Mouse (Mus musculus) midbrain, embryonic 13.5 days (tissue): Measurements from ENCODE around the gene Cxcr5. TPM values are rescaled to one million over a fixed set of nuclear protein-coding genes. Genes with fewer than 3 reads are reported as not detected.

Experiments
- ATAC-seq: fragments of 200-750 bp; cut with Nextera tagmentation; 2 replicates; pipeline ENCODE4 v1.8.0; 2017; ENCODE audit warnings: mild to moderate bottlenecking, moderate TSS enrichment, moderate library complexity
- H3K27ac ChIP-seq: fragments of 300-500 bp; sonication (generic); 2 replicates; pipeline ENCODE4 v1.5.1; 2015; ENCODE audit warnings: inconsistent platforms, mild to moderate bottlenecking, moderate library complexity
- H3K27me3 ChIP-seq: fragments of 300-500 bp; sonication (generic); 2 replicates; pipeline ENCODE4 v1.6.1; 2015; ENCODE audit warnings: mild to moderate bottlenecking, inconsistent platforms
- H3K36me3 ChIP-seq: fragments of 300-500 bp; sonication (generic); 2 replicates; pipeline ENCODE4 v1.6.1; 2015; ENCODE audit warnings: mild to moderate bottlenecking, inconsistent platforms
- H3K4me1 ChIP-seq: fragments of 300-500 bp; sonication (generic); replicated peaks from 2 replicates; pipeline ENCODE4 v1.6.1; 2015; ENCODE audit warnings: inconsistent platforms
- H3K4me2 ChIP-seq: fragments of 300-500 bp; sonication (generic); replicated peaks from 2 replicates; pipeline ENCODE4 v1.6.1; 2015; ENCODE audit warnings: moderate library complexity, mild to moderate bottlenecking, inconsistent platforms
- H3K4me3 ChIP-seq: fragments of 300-500 bp; sonication (generic); replicated peaks from 2 replicates; pipeline ENCODE4 v1.5.1; 2015; ENCODE audit warnings: mild to moderate bottlenecking, inconsistent platforms
- H3K9ac ChIP-seq: fragments of 300-500 bp; sonication (generic); replicated peaks from 2 replicates; pipeline ENCODE4 v1.6.1; 2015; ENCODE audit warnings: mild to moderate bottlenecking, inconsistent platforms
- H3K9me3 ChIP-seq: fragments of 300-500 bp; sonication (generic); 2 replicates; pipeline ENCODE4 v1.6.1; 2016; ENCODE audit warnings: mild to moderate bottlenecking, inconsistent platforms
- WGBS: fragments of 180-500 bp; shearing (Covaris S2); methylation state at CpG from one replicate; pipeline ENCODE4 v1.1.7; 2015; 5-methylcytosine and 5-hydroxymethylcytosine counted together
- polyA plus RNA-seq: library from polyadenylated mRNA; unstranded; fragments of >200 nt; fragmentation: Nextera tagmentation; extraction: Ambion mirVana; gene quantifications from 2 replicates; pipeline ENCODE4 v1.2.1, GENCODE M21; 2015

The Cxcr5 gene
- polyA plus RNA-seq, 1 experiment from 2014 or later: not detected

DNA sequence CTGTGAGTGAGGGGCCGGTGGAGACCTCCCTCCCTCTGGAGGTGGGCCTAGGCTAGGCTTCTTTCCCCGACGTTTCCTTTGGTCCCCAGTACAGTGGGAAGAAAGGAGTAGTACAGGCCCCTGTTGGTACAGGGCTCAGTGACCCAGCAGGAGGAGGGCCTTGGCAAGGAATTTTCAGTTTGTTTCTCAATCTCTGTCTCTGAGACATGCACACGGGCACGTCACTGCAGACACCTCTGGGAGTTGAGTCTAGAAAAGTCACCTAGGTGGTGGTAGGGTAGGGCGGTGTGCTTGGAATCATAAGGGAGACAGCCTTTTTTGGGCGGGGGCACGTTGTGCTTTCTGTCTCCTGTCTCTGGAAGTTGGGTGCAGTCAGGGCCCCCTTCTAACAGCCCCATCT lies 73.3 kb downstream of the Cxcr5 start:
- WGBS: 17% methylated on average over 8 of the region's 8 CpGs
- 0 out of 2 replicates have a peak overlapping the region, but pooled peaks have one; percentile 98 for H3K4me3 ChIP-seq
- ATAC-seq: no peak; the same call in 1 of the 2 replicates

DNA sequence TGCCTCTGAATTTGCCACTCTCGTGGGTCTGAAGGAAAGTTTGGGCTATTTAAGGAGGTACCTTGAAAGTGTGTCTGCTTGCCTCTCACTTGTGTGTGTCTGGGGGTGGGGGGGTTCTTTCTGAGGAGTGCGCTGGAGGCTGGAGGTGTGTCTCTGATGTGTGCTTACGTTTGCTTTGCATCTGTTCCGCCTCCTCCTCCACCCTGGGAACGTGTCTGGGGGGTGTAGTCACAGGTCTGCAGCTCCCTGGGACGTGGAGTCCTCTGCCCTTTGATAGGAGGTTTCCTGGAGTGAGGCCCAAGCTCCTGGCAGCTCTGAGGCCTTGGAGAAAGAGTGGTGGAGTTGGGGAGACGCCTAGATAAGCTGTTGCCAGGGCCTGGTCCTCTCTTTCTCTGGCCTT lies 74.2 kb downstream of the Cxcr5 start:
- Histone ChIP-seq H3K9me3 (no peaks in the 10 kb centered on the region), H3K27me3 (no peaks in the 10 kb centered on the region), H3K4me2 (peak overlapping the region; percentile 99), H3K36me3 (peaks cover 4% of the 10 kb centered on the region; the same call in 1 of the 2 replicates), H3K4me3 (peak overlapping the region; percentile 98), H3K4me1 (peaks cover 88% of the 10 kb centered on the region), H3K27ac (peak overlapping the region; percentile 72), H3K9ac (peak overlapping the region; percentile 98)
- ATAC-seq: no peak
- WGBS: 6% methylated on average over 7 of the region's 7 CpGs

More for the DNA sequence above, 73.3 kb downstream of the Cxcr5 start:
- H3K4me1 ChIP-seq: peaks cover 97% of the 10 kb centered on the region
- H3K27ac ChIP-seq: peak overlapping the region; percentile 72
- H3K4me2 ChIP-seq: peak overlapping the region; percentile 99
- H3K27me3 ChIP-seq: no peaks in the 10 kb centered on the region
- no peaks in the 10 kb centered on the region for H3K9me3 ChIP-seq
- peaks cover 4% of the 10 kb centered on the region; the same call in 1 of the 2 replicates for H3K36me3 ChIP-seq
- peak overlapping the region; percentile 98 for H3K9ac ChIP-seq

DNA sequence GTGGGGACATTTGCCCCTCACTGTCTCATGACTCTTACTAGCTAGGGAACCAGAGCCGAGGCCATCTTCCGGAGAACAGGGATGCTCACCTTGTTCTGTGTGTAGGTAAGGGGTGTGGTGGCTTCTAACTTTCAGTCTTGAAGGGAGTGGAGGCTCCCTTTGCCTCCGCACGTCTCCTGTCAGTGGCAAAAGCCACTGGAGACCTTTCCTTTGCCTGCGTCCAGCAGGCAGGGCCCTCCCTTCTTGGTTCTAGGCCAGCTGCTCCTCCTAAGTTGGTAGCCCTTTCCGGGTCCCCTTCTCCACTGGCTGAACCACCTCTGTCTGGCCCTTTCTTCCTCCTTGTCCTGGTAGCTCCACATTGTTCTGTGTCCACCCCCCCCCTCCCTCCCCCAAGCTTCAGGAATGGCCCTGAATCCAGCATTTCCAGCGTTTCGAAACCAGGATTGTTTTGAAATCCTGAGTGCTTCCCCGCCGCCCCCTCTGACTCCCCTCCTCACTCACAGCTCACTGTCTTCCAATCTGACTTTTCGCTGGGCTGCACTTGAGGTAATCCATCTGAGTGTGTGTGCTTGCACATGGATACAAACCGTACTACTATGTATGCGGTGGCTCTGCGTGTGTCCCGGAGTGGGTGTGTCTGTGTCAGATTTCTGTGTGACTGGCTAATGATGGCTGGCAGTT lies 74.8 kb downstream of the Cxcr5 start:
- Histone ChIP-seq H3K4me1 (peaks cover 89% of the 10 kb centered on the region), H3K27ac (peak overlapping the region; percentile 72; the same call in 1 of the 2 replicates), H3K4me3 (peak overlapping the region; percentile 98), H3K9me3 (no peaks in the 10 kb centered on the region), H3K4me2 (peak overlapping the region; percentile 99), H3K36me3 (peaks cover 2% of the 10 kb centered on the region; the same call in 1 of the 2 replicates), H3K27me3 (no peaks in the 10 kb centered on the region), H3K9ac (peak overlapping the region; percentile 98)
- no peak for ATAC-seq
- WGBS: 18% methylated on average over 15 of the region's 15 CpGs

DNA sequence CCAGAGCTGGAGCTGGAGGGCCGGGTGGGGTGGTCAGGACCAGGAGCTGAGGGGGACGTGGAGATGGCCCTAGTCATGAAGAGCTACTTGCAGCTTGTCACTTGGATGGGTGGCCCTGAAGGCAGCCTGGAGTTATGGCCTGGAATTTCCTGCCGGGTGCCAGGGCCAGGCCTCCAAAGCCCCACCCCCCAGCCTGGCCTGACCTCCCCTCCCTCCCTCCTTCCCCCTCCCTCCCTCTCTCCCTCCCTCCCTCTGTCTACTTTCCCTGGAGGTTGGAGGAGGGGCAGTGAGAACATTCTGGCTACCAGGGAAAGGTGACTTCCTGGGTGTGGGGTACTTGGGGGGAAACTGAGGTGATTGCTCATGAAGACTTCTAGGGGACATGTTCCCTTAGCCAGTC lies 75.3 kb downstream of the Cxcr5 start:
- H3K4me3 ChIP-seq: peak overlapping the region; percentile 98
- peak overlapping the region; percentile 98 for H3K9ac ChIP-seq
- no peaks in the 10 kb centered on the region for H3K27me3 ChIP-seq
- no peak for ATAC-seq
- H3K4me1 ChIP-seq: peaks cover 89% of the 10 kb centered on the region
- H3K27ac ChIP-seq: no peak overlapping the region
- no peaks in the 10 kb centered on the region for H3K9me3 ChIP-seq
- H3K36me3 ChIP-seq: no peaks in the 10 kb centered on the region
- peak overlapping the region; percentile 99 for H3K4me2 ChIP-seq
- WGBS: 11% methylated on average over 3 of the region's 3 CpGs

DNA sequence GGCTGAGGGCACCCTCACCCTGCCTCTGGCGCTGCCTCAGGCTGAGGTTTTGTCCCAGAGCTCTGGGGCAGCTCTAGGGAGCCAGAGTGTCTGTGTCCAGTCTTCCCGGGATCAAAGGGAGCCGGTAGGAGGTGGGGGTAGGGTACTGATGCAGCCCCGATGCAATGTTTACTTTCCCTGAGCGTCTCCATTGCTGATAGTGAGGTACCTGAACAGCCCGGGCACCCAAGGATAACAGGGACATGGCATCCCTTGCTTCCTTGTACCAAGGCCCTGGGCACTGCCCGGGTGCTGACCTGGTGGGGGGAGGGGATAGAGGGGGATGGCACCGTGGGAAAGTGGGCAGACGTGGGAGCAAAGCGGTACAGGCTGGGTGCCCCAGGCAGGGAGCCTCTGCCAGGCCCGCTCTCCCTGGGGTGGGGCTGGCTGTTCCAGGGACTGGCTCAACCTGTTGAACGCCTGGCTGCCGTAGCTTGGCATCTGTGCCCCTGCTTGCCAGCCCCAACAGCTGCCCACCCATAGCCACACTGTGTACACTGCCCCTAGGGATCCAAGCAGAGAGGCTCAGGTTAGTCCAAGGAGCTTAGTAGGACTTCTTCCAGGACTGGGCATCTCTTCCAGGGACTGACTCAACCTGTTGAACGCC lies 76.0 kb downstream of the Cxcr5 start:
- H3K4me2 ChIP-seq: peak overlapping the region; percentile 99
- no peaks in the 10 kb centered on the region for H3K36me3 ChIP-seq
- WGBS: 37% methylated on average over 14 of the region's 14 CpGs
- H3K27ac ChIP-seq: no peak overlapping the region
- H3K9me3 ChIP-seq: no peaks in the 10 kb centered on the region
- H3K4me1 ChIP-seq: peaks cover 82% of the 10 kb centered on the region
- no peak for ATAC-seq
- peak overlapping the region; percentile 98 for H3K4me3 ChIP-seq
- H3K27me3 ChIP-seq: no peaks in the 10 kb centered on the region
- H3K9ac ChIP-seq: peak overlapping the region; percentile 98

DNA sequence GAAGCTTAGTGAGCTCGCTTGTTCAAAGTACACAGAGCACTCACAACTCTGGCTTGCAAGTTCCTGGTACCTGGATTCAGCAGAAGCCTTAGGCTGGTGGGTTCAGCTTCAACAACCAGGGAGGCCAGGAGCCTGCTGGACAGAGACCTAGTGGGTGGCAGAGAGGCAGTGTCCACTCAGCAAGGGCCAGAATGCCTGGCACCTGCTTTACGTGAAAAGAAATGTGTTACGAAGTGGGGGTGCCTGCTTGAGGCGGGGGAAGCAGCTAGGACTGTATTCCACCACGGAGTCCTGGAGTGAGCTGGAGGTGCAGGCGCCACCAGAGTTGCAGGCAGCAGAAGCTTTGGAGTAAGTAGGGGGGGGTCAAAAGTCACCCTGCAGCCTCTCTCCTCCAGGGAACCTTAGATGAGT lies 76.6 kb downstream of the Cxcr5 start:
- H3K27me3 ChIP-seq: no peaks in the 10 kb centered on the region
- peaks cover 81% of the 10 kb centered on the region for H3K4me1 ChIP-seq
- no peaks in the 10 kb centered on the region for H3K36me3 ChIP-seq
- H3K27ac ChIP-seq: no peak overlapping the region
- 36% methylated on average over 6 of the region's 6 CpGs for WGBS
- no peaks in the 10 kb centered on the region for H3K9me3 ChIP-seq
- ATAC-seq: no peak
- peak overlapping the region; percentile 98 for H3K4me3 ChIP-seq
- H3K4me2 ChIP-seq: peak overlapping the region; percentile 99
- peak overlapping the region; percentile 98 for H3K9ac ChIP-seq

DNA sequence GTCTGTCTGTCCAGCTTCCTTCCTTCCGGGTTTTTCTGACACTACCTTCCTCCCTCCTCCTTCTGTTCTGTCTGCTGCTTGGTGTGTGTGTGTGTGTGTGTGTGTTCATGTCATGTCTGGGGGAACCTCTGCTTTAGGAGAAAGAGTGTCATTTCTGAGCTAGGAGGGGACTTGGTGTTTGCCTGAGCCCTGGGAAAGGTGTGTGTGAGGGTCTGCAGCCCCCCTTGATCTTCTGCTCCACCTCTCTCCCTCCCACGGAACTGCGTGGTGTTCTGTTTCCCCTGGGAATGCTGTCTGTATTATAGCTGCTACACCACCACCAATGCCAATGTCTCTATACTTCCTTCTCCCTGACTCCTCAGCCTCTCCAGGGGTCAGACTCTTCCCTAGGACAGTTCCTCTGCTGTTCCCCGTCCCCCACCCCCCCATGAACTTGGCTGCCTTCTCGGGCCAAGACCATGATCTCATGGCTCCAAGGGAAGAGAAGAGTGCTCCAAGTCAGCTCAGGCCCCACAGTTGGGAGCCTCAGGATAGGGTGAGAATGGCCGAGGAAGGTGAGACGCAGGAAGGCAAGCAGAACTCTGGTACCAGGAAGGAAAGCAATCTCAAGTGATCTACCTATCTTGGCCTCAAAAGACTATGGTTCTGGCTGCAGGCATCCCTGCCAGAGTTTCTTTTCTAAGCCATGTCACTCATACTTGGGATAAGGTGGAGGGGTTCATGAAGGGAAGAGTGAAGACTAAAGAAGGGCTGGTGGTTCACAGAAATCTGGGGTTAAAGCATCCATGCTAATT lies 77.2 kb downstream of the Cxcr5 start:
- no peak for ATAC-seq
- Histone ChIP-seq H3K4me1 (peaks cover 79% of the 10 kb centered on the region), H3K4me2 (peak overlapping the region; percentile 99), H3K27ac (no peak overlapping the region), H3K36me3 (no peaks in the 10 kb centered on the region), H3K9ac (peak overlapping the region; percentile 98), H3K4me3 (peak overlapping the region; percentile 98), H3K9me3 (no peaks in the 10 kb centered on the region), H3K27me3 (no peaks in the 10 kb centered on the region)
- WGBS: 36% methylated on average over 7 of the region's 7 CpGs

DNA sequence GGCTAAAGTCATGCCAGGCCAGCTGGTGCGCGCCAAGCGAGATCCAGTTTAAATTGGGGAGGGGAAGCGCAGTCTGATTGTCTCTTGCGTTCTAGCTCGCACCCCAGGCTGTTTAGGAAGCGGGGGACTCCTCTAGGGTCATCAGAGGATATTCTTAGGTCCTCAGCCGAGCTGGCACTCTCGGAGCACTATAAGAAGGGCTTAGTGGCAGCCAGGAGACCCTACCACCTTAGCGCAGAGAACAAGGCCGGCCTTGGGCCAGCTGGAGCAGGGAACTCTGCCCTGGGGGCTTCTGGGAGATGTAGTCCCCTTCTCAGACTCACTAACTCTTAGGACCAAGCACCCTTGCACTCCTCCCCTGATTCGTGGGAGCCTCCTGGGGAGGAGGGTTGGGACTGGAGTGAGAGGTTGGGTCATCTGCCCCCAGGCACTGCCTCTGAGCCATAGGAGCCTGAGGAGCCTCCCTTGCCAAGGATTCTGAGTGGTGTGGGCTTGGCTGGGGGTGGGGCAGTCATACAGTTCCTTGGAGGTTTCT lies 78.1 kb downstream of the Cxcr5 start:
- peak; percentile 30 for ATAC-seq
- Histone ChIP-seq H3K27me3 (no peaks in the 10 kb centered on the region), H3K27ac (peak overlapping the region; percentile 98)

DNA sequence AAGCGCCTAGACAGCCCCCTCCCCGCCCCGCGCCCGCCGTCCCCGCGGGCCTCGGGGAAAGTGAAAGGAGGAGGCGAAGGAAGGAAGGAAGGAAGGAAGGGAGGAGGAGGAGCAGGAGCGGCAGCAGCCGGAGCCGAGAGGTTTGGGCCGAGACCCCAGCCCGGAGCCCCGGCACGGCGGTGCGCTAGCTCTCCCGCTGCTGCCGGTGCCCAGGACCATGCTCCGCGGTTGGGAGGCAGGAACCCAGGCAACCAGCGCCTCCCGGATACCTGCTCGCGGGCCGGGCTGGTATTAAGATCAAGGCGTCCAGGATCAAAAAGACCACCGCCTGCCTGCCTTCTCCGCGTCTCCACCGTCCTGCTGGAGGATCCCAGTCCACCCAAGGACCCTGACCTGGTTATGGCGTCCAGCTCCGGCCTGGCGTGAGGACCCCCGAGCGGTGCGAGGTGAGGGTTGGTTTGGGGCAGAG lies 78.6 kb downstream of the Cxcr5 start:
- under 1% methylated on average over 23 of the region's 39 CpGs for WGBS
- Histone ChIP-seq H3K4me3 (peak overlapping the region; percentile 98), H3K27me3 (no peaks in the 10 kb centered on the region), H3K9me3 (no peaks in the 10 kb centered on the region), H3K4me1 (peaks cover 67% of the 10 kb centered on the region), H3K9ac (peak overlapping the region; percentile 98), H3K4me2 (peak overlapping the region; percentile 99), H3K27ac (peak overlapping the region; percentile 98), H3K36me3 (no peaks in the 10 kb centered on the region)
- peak; percentile 3; the same call in 1 of the 2 replicates for ATAC-seq

More for the DNA sequence above, 78.1 kb downstream of the Cxcr5 start:
- no peaks in the 10 kb centered on the region for H3K36me3 ChIP-seq
- H3K4me2 ChIP-seq: peak overlapping the region; percentile 99
- H3K9me3 ChIP-seq: no peaks in the 10 kb centered on the region
- H3K4me3 ChIP-seq: peak overlapping the region; percentile 98
- H3K4me1 ChIP-seq: peaks cover 70% of the 10 kb centered on the region
- WGBS: under 1% methylated on average over 12 of the region's 12 CpGs
- H3K9ac ChIP-seq: peak overlapping the region; percentile 98

DNA sequence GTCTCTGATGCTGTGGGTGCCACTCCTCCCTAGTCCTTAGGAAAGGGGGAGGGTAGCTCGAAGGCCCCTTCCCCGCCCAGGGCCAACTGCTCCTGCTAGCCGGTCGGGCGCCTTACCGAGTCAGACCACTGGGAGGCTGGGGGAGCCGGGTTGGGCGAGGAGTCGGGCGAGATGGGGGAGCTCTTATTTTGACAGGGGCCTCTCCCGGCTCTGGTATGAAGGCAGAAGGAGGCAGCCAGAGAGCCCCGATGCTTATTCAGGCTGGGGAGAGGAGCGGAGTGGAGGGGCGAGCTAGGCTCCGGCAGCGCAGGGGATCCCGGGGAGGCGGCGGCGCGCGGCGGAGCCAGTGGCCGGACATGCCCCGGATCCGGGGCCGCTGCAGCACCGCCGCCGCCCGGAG lies 79.1 kb downstream of the Cxcr5 start, which contains the start of gene Bcl9l:
Gene Bcl9l, plus strand, starts transcription at position 274 of the 400 bp plus-strand sequence.
- under 1% methylated on average over 27 of the region's 31 CpGs for WGBS
- peak within 1 kb of the TSS; percentile 98 for H3K27ac ChIP-seq
- H3K27me3 ChIP-seq: no peaks in the 10 kb centered on the region
- H3K9me3 ChIP-seq: no peaks in the 10 kb centered on the region
- peak within 1 kb of the TSS; percentile 98 for H3K9ac ChIP-seq
- peak within 1 kb of the TSS; percentile 99 for H3K4me2 ChIP-seq
- H3K36me3 ChIP-seq: no peaks in the 10 kb centered on the region
- peaks cover 67% of the 10 kb centered on the region for H3K4me1 ChIP-seq
- H3K4me3 ChIP-seq: peak within 1 kb of the TSS; percentile 98
- peak; percentile 75 for ATAC-seq

DNA sequence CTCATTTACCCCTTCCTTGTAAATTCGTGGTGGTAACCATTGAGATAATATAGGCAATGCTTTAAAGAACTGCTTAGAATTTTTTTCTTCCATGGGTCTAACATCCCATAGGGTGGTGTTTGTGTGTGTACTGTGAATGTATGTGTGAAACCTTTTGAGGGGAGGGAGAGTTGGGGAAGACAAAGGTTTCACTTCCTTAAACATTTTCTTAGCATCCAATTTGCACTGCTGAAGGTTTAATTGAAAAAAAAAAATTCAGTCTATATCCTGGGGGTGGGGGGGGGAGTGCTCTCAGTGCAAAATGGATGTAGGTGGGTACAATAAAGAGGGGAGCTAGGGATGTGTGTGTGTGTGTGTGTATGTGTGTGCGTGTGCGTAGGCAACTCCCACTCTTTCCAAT lies 79.6 kb downstream of the Cxcr5 start:
- Histone ChIP-seq H3K4me1 (peaks cover 67% of the 10 kb centered on the region), H3K9ac (peak overlapping the region; percentile 98; the same call in 1 of the 2 replicates)
- 8% methylated on average over 3 of the region's 3 CpGs for WGBS

More for the DNA sequence above, 79.6 kb downstream of the Cxcr5 start:
- H3K4me2 ChIP-seq: peak overlapping the region; percentile 99
- peak overlapping the region; percentile 98 for H3K27ac ChIP-seq
- no peaks in the 10 kb centered on the region for H3K9me3 ChIP-seq
- H3K36me3 ChIP-seq: no peaks in the 10 kb centered on the region
- H3K27me3 ChIP-seq: no peaks in the 10 kb centered on the region
- ATAC-seq: no peak
- peak overlapping the region; percentile 98 for H3K4me3 ChIP-seq
